Mouse (Mus musculus) lung, embryonic 16.5 days (tissue): ENCODE results near the gene Cds1. TPM values are rescaled to one million over a fixed set of nuclear protein-coding genes. Genes with fewer than 3 reads are reported as not detected.

Source experiments
- ATAC-seq: fragments of 200-750 bp; cut with Nextera tagmentation; 2 replicates; pipeline ENCODE4 v1.8.0; 2017; ENCODE audit warnings: low read depth, mild to moderate bottlenecking, moderate library complexity
- H3K27ac ChIP-seq: fragments of 300-500 bp; sonication (generic); 2 replicates; pipeline ENCODE4 v1.5.1; 2014; ENCODE audit warnings: mild to moderate bottlenecking, control low read depth, low read length
- H3K27me3 ChIP-seq: fragments of 300-500 bp; sonication (generic); 2 replicates; pipeline ENCODE4 v1.6.1; 2014; ENCODE audit warnings: low read depth, low read length, mixed read lengths; ENCODE audit not compliant: control insufficient read depth, insufficient read depth
- H3K36me3 ChIP-seq: fragments of 300-500 bp; sonication (generic); 2 replicates; pipeline ENCODE4 v1.6.1; 2014; ENCODE audit warnings: low read length; ENCODE audit not compliant: control insufficient read depth, insufficient read depth
- H3K4me1 ChIP-seq: fragments of 300-500 bp; sonication (generic); replicated peaks from 2 replicates; pipeline ENCODE4 v1.6.1; 2014; ENCODE audit warnings: low read length, mixed read lengths; ENCODE audit not compliant: control insufficient read depth, insufficient read depth
- H3K4me2 ChIP-seq: fragments of 300-500 bp; sonication (generic); 2 replicates; pipeline ENCODE4 v1.6.1; 2014; ENCODE audit warnings: low read depth, low read length, control low read depth
- H3K4me3 ChIP-seq: fragments of 300-500 bp; sonication (generic); 2 replicates; pipeline ENCODE4 v1.5.1; 2014; ENCODE audit warnings: mild to moderate bottlenecking, low read length, control low read depth
- H3K9ac ChIP-seq: fragments of 300-500 bp; sonication (generic); 2 replicates; pipeline ENCODE4 v1.6.1; 2014; ENCODE audit warnings: low read length, control low read depth
- H3K9me3 ChIP-seq: fragments of 300-500 bp; sonication (generic); 2 replicates; pipeline ENCODE4 v1.6.1; 2016; ENCODE audit warnings: low read length; ENCODE audit not compliant: control insufficient read depth
- WGBS: fragments of 180-500 bp; shearing (Covaris S2); extraction: QIAGEN DNeasy Blood & Tissue Kit; methylation state at CpG from one replicate; pipeline ENCODE4 v1.1.7; 2014; 5-methylcytosine and 5-hydroxymethylcytosine counted together
- polyA plus RNA-seq: library from polyadenylated mRNA; unstranded; fragments of >200 nt; fragmentation: Nextera tagmentation; extraction: Ambion mirVana; gene quantifications from 2 replicates; pipeline ENCODE4 v1.2.1, GENCODE M21; 2015

The Cds1 gene
- polyA plus RNA-seq, 1 experiment from 2014 or later, result 7.3 TPM

GRCm38 (mm10) chr5:101866722-101867121 lies 101.8 kb downstream of the Cds1 start:
- Histone ChIP-seq H3K9me3 (no peaks in the 10 kb centered on the region), H3K9ac (no peak overlapping the region), H3K27ac (no peak overlapping the region), H3K4me2 (no peak overlapping the region), H3K4me1 (no peaks in the 10 kb centered on the region), H3K27me3 (no peaks in the 10 kb centered on the region), H3K4me3 (no peak overlapping the region), H3K36me3 (peaks cover 43% of the 10 kb centered on the region)
- ATAC-seq, result no peak; the same call in 1 of the 2 replicates
- WGBS, result 48% methylated on average over 2 of the region's 2 CpGs

Other genes with a start within 250 kb of the Cds1 start
- 0.15 and 0.24 TPM in 2 replicates for gene Nkx6-1, start 100.1 kb upstream of the Cds1 start, polyA plus RNA-seq